Mouse (Mus musculus): Measurements from ENCODE around the gene Tjp3.

- TF ChIP-seq EP300 (IDR thresholded peaks at IDR 0.05; ENCODE audit: insufficient read depth, low read depth, low read length) (peak; percentile 27; the same call in 1 of the 2 replicates), POLR2A (IDR thresholded peaks at IDR 0.05; ENCODE audit: insufficient read depth, low read length) (no peak)
These were observed 13.3 kb upstream of the Tjp3 start for GRCm38 (mm10) chr10:81304597-81305238.

All from ES-Bruce4 (cell line).